Mouse (Mus musculus): ENCODE results near the gene Xdh. TPM values are rescaled to one million over a fixed set of nuclear protein-coding genes. Genes with fewer than 3 reads are reported as not detected.
"Not testable (repeated sequence)": the region's sequence is repeated elsewhere in the genome, so short reads cannot be mapped to it uniquely, and the experiment has no call there.

Xdh gene
- polyA plus RNA-seq, 1 experiment from 2014 or later: 0.08 TPM

DNA sequence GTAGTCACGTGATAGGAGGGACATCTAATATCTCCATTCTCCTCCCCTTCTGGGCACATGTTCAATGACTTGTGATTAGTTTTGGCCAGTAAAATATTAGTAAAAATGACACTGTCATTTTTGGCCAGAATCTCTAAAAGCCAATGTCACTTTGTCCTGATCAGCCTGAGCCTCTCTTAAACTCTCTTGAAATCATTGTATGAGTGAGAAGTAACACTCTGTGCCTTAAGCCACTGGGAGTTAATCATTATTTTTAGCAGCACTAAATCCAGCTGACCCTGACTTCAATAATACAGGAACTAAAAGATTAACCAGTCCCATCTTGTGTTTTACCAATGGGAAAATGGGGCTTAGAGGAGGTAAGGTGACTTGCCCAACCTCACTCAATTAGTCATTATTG, 102.6 kb downstream of the Xdh start:
- DNase-seq (ENCODE audit: low spot score, missing footprints): no peak
- Histone ChIP-seq H3K27ac (ENCODE audit: low read depth, low read length) (no peak overlapping the region), H3K4me2 (no peak overlapping the region), H3K4me3 (ENCODE audit: low read depth, low read length) (no peak overlapping the region), H3K36me3 (ENCODE audit: control insufficient read depth, insufficient read depth, low read length) (no peaks in the 10 kb centered on the region), H3K4me1 (ENCODE audit: control insufficient read depth, insufficient read depth, low read length) (no peaks in the 10 kb centered on the region), H3K27me3 (ENCODE audit: control insufficient read depth, insufficient read depth, low read length) (no peaks in the 10 kb centered on the region), H3K9me3 (ENCODE audit: control insufficient read depth, low read length) (no peaks in the 10 kb centered on the region), H3K9ac (ENCODE audit: low read length) (no peak overlapping the region)
- WGBS: 91% methylated on average over 1 of the region's 1 CpGs
- ATAC-seq (ENCODE audit: low FRiP score): no peak

DNA sequence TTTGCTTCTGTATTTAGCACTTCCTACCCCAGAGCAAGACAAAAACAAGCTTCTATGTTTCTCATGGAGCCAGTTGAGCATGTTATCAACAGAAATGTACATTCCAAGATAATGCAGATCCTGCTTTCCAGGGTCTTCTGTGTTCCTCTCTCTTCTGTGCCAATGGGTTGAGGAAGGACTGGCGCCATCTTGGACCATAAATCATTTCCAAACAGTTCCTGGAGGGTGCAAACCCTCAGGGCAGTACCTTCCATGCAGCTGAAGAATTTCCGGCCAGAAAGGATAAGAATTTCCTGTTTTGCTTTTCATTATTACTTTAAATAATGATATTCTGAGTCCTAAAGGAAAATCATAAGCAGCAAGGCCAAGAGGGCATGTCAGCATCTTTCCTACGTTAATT, 104.4 kb downstream of the Xdh start:
- Histone ChIP-seq H3K27me3 (ENCODE audit: control insufficient read depth, insufficient read depth, low read length) (no peaks in the 10 kb centered on the region), H3K4me1 (ENCODE audit: control insufficient read depth, insufficient read depth, low read length) (no peaks in the 10 kb centered on the region), H3K27ac (ENCODE audit: low read depth, low read length) (no peak overlapping the region), H3K4me2 (no peak overlapping the region), H3K36me3 (ENCODE audit: control insufficient read depth, insufficient read depth, low read length) (no peaks in the 10 kb centered on the region), H3K9ac (ENCODE audit: low read length) (no peak overlapping the region), H3K9me3 (ENCODE audit: control insufficient read depth, low read length) (no peaks in the 10 kb centered on the region), H3K4me3 (ENCODE audit: low read depth, low read length) (no peak overlapping the region)
- WGBS: 74% methylated on average over 3 of the region's 3 CpGs
- no peak for ATAC-seq (ENCODE audit: low FRiP score)
- no peak for DNase-seq (ENCODE audit: low spot score, missing footprints)

DNA sequence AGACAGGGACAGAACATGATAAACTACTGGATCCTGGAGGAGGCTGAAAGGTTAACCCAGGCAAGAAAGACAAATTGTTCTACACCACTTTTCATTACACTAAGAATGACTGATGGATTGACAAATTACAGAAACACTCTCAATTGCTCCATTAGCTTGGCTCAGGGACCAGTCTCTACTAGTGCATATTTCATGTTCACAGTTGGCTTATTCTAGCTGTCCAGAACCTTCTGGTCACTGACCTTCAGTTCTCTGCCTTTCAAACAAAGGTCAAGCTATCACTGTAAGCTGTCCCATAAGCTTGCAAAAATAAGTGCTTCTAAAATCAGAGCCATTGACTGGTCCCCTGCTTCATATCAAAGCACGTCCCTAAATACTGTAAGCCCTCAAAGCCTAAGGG, 107.0 kb downstream of the Xdh start:
- Histone ChIP-seq H3K36me3 (ENCODE audit: control insufficient read depth, insufficient read depth, low read length) (no peaks in the 10 kb centered on the region), H3K27ac (ENCODE audit: low read depth, low read length) (no peak overlapping the region), H3K4me1 (ENCODE audit: control insufficient read depth, insufficient read depth, low read length) (no peaks in the 10 kb centered on the region), H3K4me2 (no peak overlapping the region), H3K9ac (ENCODE audit: low read length) (no peak overlapping the region), H3K27me3 (ENCODE audit: control insufficient read depth, insufficient read depth, low read length) (no peaks in the 10 kb centered on the region), H3K9me3 (ENCODE audit: control insufficient read depth, low read length) (no peaks in the 10 kb centered on the region), H3K4me3 (ENCODE audit: low read depth, low read length) (no peak overlapping the region)
- ATAC-seq (ENCODE audit: low FRiP score) (no peak), DNase-seq (ENCODE audit: low spot score, missing footprints) (no peak)
- 86% methylated on average over 1 of the region's 1 CpGs for WGBS

DNA sequence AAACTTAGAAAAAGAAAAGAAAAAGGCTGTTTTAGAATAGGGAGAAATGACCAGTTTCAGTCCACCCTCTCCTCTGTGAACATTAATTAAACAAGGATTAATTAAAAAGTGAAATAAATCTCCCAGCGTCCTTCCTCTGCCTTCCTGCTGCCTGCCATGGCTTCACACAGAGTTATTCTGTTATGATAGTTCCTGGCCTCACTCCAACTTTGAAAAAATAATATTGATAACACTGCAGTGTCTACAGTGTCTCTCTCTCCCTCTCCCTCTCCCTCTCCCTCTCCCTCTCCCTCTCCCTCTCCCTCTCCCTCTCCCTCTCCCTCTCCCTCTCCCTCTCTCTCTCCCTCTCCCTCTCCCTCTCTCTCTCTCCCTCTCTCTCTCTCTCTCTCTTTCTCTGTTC, 110.1 kb downstream of the Xdh start:
- DNase-seq (ENCODE audit: low spot score, missing footprints); H3K27me3 ChIP-seq (ENCODE audit: control insufficient read depth, insufficient read depth, low read length); H3K4me3 ChIP-seq (ENCODE audit: low read depth, low read length); H3K9me3 ChIP-seq (ENCODE audit: control insufficient read depth, low read length); H3K27ac ChIP-seq (ENCODE audit: low read depth, low read length); ATAC-seq (ENCODE audit: low FRiP score); H3K36me3 ChIP-seq (ENCODE audit: control insufficient read depth, insufficient read depth, low read length); H3K9ac ChIP-seq (ENCODE audit: low read length); H3K4me1 ChIP-seq (ENCODE audit: control insufficient read depth, insufficient read depth, low read length); H3K4me2 ChIP-seq: not testable (repeated sequence)
- WGBS: 53% methylated on average over 1 of the region's 1 CpGs

DNA sequence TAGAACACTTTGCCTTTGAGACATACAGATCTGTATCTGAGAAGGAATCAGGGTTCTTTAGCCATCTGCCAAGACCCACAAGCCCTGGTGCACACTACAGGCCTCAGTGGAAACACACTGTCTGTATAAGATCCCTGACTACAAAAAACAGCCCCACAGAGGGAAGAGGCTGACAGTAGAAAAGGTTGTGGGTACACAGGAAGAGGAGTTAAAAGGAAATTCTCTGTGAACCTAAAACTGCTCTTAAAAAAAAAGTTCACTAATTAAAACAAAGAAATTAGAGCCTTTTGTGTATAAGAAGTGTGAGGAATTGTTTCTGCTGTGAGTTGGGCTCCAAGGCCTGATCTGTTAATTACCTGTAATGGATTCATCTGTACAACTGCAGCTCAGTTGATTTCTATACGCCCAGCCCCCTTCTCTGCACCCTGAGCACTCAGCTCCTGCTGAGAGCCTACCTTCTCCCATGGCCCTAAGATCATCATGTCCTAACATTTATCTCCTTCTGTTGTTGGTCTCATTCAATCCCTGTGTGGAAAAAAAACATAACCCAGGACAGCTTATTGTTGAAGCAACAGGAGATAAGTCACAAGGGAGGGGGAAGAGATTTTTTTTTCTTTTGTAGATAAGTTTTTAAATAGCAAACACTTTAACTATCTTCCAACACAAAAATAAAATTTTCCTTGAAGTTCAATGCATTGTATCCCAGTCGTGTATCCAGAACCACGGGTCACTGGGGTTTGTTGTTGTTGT, 110.7 kb downstream of the Xdh start:
- DNase-seq (ENCODE audit: low spot score, missing footprints): no peak
- Histone ChIP-seq H3K4me1 (ENCODE audit: control insufficient read depth, insufficient read depth, low read length) (no peaks in the 10 kb centered on the region), H3K9ac (ENCODE audit: low read length) (no peak overlapping the region), H3K9me3 (ENCODE audit: control insufficient read depth, low read length) (no peaks in the 10 kb centered on the region), H3K27ac (ENCODE audit: low read depth, low read length) (no peak overlapping the region), H3K4me2 (no peak overlapping the region), H3K36me3 (ENCODE audit: control insufficient read depth, insufficient read depth, low read length) (no peaks in the 10 kb centered on the region), H3K4me3 (ENCODE audit: low read depth, low read length) (no peak overlapping the region), H3K27me3 (ENCODE audit: control insufficient read depth, insufficient read depth, low read length) (no peaks in the 10 kb centered on the region)
- no peak for ATAC-seq (ENCODE audit: low FRiP score)
- WGBS: 68% methylated on average over 3 of the region's 3 CpGs

DNA sequence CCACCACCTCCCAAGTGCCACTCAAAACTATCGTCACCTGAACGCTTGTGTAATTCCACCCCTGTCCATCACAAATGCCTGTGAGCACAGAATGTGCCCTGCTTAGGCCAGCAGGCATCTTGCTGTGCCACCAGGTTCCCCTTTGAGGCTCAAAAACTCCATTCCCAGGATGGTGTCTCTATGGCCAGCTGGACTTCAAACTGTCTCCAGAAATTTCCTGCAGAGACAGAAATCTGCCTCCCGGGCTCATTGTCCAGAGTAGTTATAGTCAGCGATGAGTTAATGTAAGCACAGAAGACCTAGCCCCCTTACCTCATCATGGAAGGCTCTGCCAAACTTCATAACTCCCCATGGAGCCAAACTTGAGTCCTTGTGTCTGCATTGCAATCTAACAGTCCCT, 112.8 kb downstream of the Xdh start:
- Histone ChIP-seq H3K4me2 (no peak overlapping the region), H3K4me1 (ENCODE audit: control insufficient read depth, insufficient read depth, low read length) (no peaks in the 10 kb centered on the region), H3K9me3 (ENCODE audit: control insufficient read depth, low read length) (no peaks in the 10 kb centered on the region), H3K4me3 (ENCODE audit: low read depth, low read length) (no peak overlapping the region), H3K27ac (ENCODE audit: low read depth, low read length) (no peak overlapping the region), H3K36me3 (ENCODE audit: control insufficient read depth, insufficient read depth, low read length) (no peaks in the 10 kb centered on the region), H3K9ac (ENCODE audit: low read length) (no peak overlapping the region), H3K27me3 (ENCODE audit: control insufficient read depth, insufficient read depth, low read length) (no peaks in the 10 kb centered on the region)
- no peak for ATAC-seq (ENCODE audit: low FRiP score)
- no peak for DNase-seq (ENCODE audit: low spot score, missing footprints)
- WGBS: 83% methylated on average over 4 of the region's 4 CpGs

DNA sequence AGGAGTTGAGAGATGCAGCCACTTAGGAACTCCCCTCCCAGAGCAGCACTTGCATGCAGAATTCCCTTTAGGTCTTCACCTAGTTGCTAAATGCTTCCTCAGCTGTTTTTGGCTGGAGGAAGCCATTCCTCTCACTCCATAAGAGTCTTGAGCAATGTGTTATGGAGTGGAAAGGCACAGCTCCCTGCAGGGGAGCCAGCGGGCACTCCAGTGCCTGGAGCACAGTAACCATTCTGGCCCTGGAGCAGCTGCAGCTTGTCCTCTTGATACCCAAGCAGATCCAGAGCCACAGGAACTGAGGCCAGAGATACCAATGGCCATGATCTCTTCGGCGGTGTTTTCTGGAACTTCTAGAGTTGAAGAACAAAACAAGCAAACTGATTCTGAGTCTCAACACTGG, 113.4 kb downstream of the Xdh start:
- no peak for ATAC-seq (ENCODE audit: low FRiP score)
- Histone ChIP-seq H3K4me1 (ENCODE audit: control insufficient read depth, insufficient read depth, low read length) (no peaks in the 10 kb centered on the region), H3K9me3 (ENCODE audit: control insufficient read depth, low read length) (no peaks in the 10 kb centered on the region)

More for the DNA sequence above, 113.4 kb downstream of the Xdh start:
- no peak overlapping the region for H3K4me2 ChIP-seq
- no peak overlapping the region for H3K4me3 ChIP-seq (ENCODE audit: low read depth, low read length)
- WGBS: 92% methylated on average over 3 of the region's 3 CpGs
- no peak for DNase-seq (ENCODE audit: low spot score, missing footprints)
- no peak overlapping the region for H3K27ac ChIP-seq (ENCODE audit: low read depth, low read length)
- no peak overlapping the region for H3K9ac ChIP-seq (ENCODE audit: low read length)
- H3K36me3 ChIP-seq (ENCODE audit: control insufficient read depth, insufficient read depth, low read length): no peaks in the 10 kb centered on the region
- H3K27me3 ChIP-seq (ENCODE audit: control insufficient read depth, insufficient read depth, low read length): no peaks in the 10 kb centered on the region

Other genes with a start within 250 kb of the Xdh start
- 4.2 and 4.7 TPM in 2 replicates for gene Galnt14, start 239.7 kb downstream of the Xdh start, polyA plus RNA-seq (2014; fragmentation: Nextera tagmentation; extraction: Ambion mirVana)
- gene Ehd3, start 146.1 kb downstream of the Xdh start, polyA plus RNA-seq (2014; fragmentation: Nextera tagmentation; extraction: Ambion mirVana): 7.3 and 7.4 TPM in 2 replicates
- not detected in 2 replicates for gene Srd5a2, start 97.7 kb upstream of the Xdh start, polyA plus RNA-seq (2014; fragmentation: Nextera tagmentation; extraction: Ambion mirVana)